Mouse (Mus musculus) testis, postnatal 10 days (tissue): ENCODE results near the gene Sh3kbp1.
"Not testable (repeated sequence)": the region's sequence is repeated elsewhere in the genome, so short reads cannot be mapped to it uniquely, and the experiment has no call there.

ENCODE experiments used
- DNase-seq: peaks from one replicate; pipeline ENCODE4 v3.0.0; 2021; ENCODE audit warnings: low spot score

Sh3kbp1 gene

DNA sequence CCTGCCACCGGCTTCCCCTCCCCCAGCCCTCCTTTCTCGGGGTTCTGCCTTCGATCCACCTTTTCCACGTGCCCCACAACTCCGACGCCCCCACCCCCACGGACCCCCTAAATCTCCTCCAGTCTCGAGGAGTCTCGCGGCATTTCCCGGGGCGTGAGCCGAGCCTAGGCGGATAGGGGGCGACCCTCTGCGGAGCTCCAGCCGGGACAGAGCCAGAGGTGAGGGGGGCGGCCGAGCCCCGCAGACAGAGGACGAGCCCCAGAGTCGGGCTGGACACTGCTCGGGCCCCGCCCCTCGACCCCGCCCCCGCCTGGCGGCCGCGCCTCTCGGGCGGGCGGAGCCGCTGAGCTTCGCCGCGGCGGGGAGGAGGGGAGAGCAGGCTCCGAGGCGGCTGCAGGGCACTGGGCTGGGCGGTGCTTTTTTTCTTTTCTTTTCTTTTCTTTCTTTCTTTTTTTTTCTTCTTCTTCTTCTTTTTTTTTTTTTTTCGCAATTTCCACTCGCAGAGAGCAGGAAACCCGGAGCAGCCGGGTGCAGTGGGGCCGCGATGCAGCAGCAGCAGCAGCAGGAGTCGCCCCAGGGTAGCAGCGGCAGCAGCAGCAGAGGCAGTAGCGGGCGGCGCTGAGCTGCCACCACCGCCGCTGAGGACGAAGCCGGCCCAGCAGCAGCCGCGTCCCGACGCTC, at the start of gene Sh3kbp1:
Gene Sh3kbp1, plus strand, starts transcription at position 366 of the 681 bp plus-strand sequence.
- DNase-seq: peak; percentile 78

- not testable (repeated sequence) for DNase-seq
These were observed 42.3 kb upstream of the Sh3kbp1 start for GRCm38 (mm10) chrX:159584738-159585137.

- DNase-seq: no peak
These were observed 35.4 kb upstream of the Sh3kbp1 start for GRCm38 (mm10) chrX:159591633-159592032.

- DNase-seq: no peak
These were observed 29.6 kb upstream of the Sh3kbp1 start for GRCm38 (mm10) chrX:159597502-159597901.

DNA sequence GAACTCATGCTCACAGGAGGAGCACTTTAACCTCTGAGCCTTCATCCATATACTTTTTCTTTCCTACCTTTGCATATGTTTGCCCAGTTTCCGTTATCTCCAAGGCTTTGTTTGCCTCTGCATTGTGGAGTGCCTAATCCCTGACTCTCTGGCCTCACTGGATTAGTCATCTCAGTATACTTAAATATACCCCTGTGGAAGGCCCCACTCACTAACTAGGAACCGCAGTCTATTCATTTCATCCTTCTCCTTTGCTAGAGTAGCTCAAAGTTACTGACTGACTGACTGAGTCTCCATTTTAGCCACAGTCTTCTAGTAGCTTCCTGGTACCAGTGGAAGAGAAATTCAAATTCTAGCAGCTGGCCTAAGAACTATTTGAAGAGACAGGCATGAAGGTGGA, 22.2 kb upstream of the Sh3kbp1 start:
- DNase-seq: no peak

DNA sequence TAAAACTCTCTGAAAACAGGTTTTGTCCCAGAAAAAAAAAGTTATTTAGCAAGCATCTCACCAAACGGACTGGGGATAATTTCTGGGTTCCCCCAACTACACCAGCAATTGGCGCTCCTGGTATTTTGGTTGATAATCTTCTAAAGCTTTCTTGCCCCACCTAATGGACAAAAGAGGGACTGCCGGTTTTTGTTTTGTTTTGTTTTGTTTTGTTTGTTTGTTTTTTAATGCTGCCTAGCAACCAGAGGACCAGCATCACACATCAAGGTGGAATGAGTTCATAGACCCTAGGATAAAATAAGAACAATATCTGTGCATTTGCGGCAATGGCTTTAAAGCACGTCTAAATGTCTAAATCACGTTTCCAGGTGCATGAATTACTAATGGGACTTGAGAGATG, 20.1 kb upstream of the Sh3kbp1 start:
- no peak for DNase-seq

GRCm38 (mm10) chrX:159626208-159626906, 715 bp upstream of the Sh3kbp1 start:
- no peak for DNase-seq

DNA sequence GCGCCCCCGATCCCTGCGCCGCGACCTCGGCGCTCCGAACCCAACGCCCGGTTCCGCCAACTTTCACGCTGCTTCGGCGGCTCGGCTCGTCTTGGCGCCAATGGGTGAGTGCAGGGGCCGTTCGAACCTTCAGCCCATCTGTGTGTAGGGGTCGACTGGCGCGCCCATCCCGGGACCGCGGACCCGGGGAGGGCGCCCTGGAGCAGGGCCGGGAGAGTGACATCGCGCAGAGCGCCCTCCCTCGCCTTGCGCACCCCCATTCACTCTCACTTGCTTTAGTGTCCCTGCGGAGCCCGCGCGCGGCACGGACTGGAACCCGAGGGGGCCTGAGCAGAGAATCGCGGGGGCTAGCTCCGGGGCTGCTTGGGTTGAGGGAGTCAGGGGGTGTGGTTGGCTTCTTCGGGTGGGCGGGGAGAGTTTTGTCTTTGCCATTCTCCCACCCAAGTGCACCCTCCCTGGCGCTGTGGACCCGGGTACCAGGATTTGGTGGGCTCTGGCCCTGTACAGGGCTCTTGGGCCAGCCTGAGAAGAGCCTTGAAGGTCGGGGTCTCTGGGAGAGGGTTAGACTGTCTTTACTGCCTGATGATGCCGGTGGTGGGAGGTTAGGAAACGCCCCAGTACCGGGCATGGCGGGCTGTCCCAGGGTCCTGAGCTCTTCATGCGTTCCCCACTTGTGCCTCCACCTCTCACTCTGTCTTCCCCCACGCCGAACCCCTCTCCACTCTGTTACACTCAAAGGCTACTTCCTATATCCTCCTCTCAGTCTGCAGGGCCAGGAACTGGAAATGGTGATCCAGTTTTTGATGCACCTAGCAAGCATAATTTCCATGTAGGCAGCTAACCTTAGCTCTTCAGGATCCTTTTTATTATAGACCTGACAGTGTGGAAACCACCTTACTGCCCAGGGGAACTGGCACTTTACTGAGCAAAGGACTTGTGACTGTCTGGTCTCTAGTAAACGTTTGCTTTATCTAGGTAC, 805 bp downstream of the Sh3kbp1 start:
- DNase-seq: peak; percentile 48

- DNase-seq: no peak
These were observed 1.6 kb downstream of the Sh3kbp1 start for GRCm38 (mm10) chrX:159628629-159629028.

- DNase-seq: no peak
These were observed 2.1 kb downstream of the Sh3kbp1 start for GRCm38 (mm10) chrX:159629203-159629602.

DNA sequence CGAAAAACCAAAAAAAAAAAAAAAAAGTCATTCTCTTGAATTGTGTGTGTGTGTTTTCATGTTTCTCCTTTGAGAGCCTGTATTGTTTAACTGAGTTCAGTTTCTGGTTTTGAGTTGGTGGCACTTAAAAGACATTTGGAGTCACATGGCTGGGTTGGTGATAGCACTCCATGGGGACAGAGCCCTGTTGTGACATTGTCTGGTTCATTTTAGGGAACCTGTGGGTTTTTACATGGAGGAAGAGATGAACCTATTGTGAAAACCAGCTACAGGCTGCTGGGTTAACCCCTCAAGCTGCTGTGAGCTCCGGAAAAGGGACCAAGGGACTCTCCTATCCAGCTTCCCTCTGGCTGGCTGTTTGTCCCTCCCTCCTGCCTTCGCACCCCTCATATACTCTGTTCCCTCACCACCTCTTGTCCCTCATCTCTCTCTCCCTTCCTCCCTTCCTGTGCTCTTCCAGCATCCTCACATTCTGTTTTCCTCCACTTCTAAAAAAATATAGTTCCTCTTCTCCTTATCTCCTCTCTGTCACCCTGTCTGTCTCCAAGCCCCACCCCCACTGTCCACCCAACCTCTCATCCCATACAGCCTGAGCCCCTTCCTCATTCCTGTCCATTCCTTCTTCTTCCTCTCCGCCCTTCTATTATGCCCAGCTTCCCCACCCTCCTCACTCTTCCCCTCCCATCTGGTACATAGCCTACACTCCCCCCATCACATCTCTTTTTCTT, 11.6 kb downstream of the Sh3kbp1 start:
- DNase-seq: no peak

DNA sequence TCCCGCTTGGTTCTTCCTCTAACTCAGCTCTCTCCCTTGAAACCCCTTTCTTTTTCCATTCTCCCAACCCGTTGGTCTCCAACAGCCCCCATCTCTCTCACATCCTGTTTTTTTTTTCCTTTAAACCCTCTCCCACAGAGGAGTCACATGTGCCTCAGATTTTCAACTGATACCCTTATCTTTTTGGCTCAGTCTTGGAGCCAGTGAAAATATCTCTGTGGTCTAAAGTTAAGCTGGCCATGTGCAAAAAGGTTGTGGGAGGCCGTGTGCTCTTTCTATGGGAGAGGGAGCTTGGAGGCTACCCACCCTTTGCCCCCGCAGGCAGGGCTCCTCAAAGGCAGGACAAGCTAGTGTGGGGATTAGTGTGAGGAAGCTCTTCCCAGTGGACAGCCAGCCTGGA, 12.9 kb downstream of the Sh3kbp1 start:
- no peak for DNase-seq

- DNase-seq: no peak
These were observed 18.2 kb downstream of the Sh3kbp1 start for GRCm38 (mm10) chrX:159645314-159645713.

DNA sequence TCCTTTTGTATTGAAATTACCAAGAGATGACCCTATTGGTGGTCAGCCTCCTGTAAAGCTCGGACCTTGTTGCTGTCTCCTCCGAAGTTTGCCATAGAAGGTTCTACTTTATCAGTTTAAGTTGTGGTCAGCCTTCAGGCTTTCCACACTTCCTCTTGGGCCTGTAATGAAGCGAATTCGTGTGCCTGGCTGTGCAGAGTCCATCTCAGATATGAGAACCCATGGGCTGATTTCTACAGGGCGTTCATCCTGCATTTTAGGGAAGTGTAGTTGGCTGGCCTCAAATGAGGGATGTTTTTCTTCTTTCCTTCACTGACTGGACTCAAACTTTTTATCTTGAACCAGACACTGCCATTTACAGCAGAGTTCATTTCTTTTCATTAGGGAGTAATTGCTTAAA, 20.5 kb downstream of the Sh3kbp1 start:
- no peak for DNase-seq

- DNase-seq: no peak
These were observed 21.5 kb downstream of the Sh3kbp1 start for GRCm38 (mm10) chrX:159648598-159648997.

DNA sequence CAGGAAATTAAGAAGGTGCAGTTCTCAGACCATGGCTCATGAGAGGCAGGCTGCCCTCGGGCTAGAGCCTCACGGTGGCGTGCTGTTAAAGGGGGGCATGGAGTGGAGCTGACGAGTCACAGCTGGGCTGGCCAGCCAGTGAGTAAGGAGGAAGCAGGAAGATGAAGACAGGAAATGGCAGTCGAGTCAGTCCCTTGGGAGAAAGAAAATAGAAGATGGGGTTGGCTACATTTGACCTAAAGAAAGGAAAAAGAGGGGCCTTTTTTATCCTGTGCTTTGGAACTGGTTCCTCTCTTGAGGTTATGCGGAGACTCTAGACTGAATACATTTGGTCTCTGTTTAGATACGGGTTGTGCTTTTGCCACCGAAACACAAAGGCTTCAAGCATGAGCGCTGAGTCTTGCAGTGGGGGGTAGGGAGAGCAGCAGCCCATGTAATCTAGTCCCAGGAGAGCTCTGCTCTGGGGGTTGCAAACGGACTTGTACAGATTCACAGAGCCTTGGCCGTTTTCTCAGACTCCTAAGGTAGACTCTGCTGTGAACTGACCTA, 23.1 kb downstream of the Sh3kbp1 start:
- DNase-seq: no peak

GRCm38 (mm10) chrX:159650727-159651126, 23.7 kb downstream of the Sh3kbp1 start:
- DNase-seq: no peak

DNA sequence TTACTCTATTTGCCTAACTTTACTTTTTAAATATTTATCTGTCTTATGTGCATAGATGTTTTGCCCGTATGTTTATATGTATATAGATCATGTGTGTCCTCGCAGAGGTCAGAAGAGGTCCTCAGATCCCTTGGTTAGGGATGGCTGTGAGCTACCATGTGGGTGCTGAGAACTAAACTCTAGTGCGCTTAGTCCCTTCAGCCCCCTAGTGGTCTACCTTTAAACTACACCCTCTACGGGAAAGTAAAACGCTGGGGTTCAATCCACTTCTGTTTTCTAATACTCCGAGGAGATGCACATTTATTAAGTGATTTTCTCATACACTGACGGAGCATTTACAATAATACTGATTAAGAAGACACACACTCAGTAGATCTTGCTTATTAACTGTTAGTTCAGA, 44.3 kb downstream of the Sh3kbp1 start:
- no peak for DNase-seq

DNA sequence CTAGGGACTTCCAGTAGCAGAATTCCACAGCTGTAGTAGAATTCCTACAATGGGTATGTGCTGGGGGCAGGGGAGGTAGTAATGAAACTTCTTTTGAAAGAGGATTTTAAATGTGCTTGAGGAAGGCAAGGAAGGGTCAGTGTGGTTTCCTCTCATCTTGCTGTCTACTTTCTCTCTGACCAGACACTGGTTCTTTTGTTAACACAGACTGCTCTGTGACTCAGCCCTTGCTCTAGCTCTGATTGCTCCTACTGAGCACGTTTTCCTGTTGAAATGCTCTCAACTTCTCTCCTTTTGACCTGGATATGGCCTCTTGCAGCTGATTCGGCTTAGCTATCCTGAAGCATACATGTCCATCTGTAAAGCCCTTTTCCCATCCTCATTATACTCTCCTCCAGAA, 45.4 kb downstream of the Sh3kbp1 start:
- no peak for DNase-seq

GRCm38 (mm10) chrX:159676242-159676641, 49.2 kb downstream of the Sh3kbp1 start:
- DNase-seq: no peak

DNA sequence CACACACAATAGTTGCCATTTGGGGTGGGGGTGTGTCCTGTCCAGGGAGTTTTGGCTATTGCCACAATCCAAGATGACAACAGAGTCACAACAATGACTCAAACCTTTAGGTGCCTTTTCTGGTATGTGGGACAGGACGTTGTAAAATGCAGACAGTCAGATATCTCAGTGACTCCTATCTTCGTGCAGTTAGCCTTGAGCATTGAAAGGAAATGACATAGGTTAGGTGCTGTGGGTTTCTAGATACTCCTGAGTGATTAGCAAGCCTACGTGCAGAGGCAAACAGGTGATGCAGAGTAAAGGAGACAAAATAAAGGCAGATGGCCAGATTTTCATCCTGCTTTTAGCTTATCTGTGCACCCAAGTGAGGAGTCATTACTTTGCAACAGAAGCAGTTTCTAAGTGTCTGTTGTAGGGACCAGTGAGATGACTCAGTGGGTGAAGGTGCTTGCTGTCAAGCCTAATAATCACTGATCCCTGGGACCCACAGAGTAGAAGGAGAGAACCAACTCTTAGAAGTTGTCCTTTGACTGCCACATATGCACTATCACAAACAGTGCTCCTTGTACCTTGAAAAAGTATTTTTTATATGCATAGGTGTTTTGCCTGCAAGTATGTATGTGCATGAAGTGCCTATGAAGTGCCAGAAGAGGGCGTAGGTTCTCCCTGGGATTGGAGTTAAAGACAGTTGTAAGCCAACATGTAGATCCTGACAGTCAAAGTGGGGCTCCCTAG, 50.7 kb downstream of the Sh3kbp1 start:
- no peak for DNase-seq
